Mouse (Mus musculus) cerebellum, postnatal 36 days (tissue): ENCODE results near the gene Sox2.
A peak's percentile ranks its signal among the peaks of the same experiment; 100 is the strongest.

Experiments
- DNase-seq, 2 experiments: peaks; one replicate each; pipeline ENCODE4 v3.0.0; 2021 to 2022; ENCODE audit warnings: mixed read lengths in 2 of 2

Gene Sox2

DNA sequence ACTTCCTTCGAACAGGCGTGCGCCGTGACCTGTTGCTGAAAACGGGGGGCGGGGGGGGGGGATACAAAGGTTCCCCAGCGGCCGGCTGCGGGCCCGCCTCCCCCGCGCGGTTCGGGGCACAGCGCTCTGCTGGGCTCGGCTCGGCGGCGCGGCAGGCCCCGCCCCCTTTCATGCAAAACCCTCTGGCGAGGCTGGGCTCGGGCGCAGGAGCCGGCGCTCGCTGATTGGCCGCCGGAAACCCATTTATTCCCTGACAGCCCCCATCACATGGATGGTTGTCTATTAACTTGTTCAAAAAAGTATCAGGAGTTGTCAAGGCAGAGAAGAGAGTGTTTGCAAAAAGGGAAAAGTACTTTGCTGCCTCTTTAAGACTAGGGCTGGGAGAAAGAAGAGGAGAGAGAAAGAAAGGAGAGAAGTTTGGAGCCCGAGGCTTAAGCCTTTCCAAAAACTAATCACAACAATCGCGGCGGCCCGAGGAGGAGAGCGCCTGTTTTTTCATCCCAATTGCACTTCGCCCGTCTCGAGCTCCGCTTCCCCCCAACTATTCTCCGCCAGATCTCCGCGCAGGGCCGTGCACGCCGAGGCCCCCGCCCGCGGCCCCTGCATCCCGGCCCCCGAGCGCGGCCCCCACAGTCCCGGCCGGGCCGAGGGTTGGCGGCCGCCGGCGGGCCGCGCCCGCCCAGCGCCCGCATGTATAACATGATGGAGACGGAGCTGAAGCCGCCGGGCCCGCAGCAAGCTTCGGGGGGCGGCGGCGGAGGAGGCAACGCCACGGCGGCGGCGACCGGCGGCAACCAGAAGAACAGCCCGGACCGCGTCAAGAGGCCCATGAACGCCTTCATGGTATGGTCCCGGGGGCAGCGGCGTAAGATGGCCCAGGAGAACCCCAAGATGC, at the start of gene Sox2:
Gene Sox2 (plus strand): TSS at position 680 of the 895 bp plus-strand sequence.
- DNase-seq, result peak in 1 of 2 experiments; percentile 38

DNA sequence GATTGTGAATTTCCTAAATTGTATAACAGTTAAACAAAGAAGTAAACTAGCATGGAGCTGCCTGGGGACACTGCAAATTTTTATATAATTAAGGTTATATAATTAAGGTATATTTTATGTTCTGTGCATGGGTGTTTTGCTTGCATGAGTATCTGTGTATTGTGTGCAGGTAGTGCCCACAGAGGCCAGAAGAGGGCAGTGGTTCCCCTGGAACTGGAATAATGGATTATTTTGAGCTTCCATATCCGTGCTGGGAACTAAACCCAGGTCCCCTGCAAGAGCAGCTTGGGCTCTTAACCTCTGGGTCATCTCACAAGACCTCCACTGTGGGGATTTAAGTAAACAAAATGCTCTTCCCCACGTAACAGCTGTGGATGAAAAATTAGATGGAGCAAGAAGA, 49.1 kb upstream of the Sox2 start:
- no peak for DNase-seq

DNA sequence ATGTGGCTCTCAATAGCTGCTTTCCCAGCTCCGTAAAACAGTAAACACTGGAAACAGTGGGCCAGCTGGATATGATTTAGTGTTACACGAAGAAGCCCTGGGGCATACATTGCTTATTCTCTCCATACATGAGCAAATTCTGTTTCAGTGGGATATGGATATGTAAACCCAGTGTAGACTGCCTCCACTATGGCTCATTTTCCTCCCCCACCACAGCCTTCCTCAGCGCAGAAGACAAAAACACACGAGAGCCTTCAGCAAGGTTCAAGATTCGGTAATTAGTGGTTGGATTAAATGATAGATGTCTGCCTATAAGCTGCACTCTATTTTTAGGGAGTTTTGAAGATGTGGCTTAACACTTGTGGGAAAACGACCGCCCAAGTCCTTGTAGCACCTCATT, 36.1 kb upstream of the Sox2 start:
- DNase-seq, result no peak

DNA sequence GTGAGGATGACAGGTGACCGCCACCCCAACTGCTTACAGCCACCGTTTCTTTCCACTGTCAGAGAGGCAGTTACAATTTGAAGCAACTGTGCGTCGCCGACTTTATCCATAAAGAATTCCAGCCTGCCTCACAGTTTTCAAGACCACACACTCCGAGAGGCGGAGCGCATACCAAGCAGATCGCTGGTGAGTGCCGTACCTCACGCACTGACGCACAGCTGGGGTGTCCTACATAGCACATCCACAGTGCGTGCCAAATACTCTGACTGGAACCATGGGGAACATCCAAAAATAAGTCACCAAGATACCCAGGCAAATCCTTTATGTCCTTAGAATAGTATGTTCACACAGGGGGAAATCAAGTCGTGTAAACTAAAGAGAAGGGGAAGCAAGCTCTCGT, 34.7 kb upstream of the Sox2 start:
- DNase-seq, result no peak

DNA sequence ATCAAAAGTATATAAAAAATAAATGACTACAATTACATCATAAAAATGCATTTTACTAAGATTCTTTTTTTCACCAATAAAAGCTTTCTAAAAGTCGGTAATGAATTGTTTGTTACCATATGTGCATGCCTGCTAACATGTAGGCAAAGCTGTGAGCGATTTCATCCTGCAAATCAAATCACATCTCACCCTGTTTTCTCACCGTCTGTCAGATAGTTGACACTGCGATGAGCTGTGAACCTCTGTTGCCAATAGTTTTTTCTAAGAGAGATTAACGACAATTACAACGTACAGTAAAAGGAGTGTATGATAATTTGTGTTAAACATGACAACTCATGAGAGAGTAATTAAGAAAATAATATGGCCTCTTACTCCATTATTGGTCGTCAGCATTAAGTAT, 31.3 kb upstream of the Sox2 start:
- DNase-seq, result no peak

DNA sequence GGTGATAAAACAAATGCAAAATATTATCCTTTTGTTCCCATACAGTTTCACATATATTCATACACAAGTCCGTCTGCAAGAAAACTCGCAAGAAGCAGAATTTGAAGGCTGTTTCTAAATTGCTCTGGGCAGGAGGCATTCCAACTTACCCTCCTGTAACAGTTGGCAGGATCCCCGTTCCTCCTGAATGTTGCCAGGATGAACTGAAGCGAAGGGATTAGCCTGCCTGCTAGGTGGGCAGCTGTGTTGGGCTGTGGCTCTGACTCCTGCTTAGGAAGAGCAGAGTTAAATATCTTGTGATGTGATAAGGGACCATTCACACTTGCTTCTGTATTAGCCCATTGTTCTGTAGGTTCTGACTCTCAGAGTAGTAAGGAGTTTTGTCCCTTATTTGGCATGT, 30.1 kb upstream of the Sox2 start:
- DNase-seq, result no peak

DNA sequence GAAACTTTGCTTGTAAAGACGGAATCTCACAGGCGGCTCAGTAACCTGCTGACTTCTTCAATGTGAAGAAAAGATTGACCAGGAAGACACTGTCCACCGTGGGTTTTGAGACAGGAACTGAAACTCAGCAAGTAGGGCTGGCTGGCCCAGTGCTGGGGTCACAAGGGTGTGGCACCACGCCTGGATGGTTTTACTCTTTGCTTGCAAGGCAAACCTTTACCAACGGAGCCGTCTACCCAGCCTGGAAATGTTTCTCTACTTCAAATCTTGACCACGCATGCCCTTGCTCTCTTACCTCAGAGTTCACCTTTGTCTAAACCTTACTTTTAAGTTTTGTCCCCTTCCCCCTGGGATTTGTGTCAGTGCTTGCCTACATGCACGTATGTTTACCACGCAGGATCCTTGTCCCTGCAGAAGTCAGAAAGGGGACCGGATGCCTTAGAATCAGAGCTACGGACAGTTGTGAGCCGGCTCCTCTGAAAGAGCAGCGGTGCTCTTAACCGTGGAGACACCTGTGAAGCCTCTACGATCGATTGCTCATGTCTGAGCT, 25.4 kb upstream of the Sox2 start:
- no peak for DNase-seq

DNA sequence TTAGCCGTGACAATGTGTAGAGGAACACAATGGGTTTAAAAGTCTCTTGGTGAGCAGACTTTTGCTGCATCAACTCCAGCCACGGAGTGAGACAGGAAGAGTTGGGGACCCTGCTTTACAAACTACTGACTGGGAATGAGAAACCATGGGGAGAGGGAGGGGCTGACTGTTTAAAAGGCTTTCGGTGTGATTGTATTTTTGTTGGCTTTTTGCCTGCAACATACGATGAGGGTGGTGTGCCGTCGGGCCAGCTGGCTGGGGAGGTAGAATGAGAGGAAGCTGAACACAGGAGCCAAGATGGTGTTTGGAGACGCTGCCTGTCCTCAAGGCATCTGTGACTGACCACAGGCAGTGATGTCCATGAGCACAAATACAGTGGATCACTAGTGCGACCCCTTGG, 23.7 kb upstream of the Sox2 start:
- DNase-seq, result no peak

DNA sequence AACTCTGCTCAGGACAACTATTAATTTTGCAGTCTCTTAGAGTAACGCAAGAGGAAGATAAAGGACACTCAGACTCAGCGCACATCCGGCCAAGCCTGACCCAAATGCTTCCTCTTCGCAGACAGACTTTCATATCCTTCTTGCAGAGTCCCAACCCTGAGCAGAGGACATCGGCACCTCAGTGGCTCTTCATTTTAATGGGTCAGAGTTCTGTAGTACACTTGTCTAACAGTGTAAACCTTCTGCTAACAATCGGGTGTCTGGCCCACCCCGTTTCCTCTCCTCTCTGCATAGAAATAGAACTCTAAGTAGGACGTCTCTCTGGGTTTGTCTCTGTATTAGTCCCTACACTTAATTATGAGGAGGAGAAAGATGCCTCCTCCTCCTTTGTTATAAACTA, 20.2 kb upstream of the Sox2 start:
- no peak for DNase-seq

DNA sequence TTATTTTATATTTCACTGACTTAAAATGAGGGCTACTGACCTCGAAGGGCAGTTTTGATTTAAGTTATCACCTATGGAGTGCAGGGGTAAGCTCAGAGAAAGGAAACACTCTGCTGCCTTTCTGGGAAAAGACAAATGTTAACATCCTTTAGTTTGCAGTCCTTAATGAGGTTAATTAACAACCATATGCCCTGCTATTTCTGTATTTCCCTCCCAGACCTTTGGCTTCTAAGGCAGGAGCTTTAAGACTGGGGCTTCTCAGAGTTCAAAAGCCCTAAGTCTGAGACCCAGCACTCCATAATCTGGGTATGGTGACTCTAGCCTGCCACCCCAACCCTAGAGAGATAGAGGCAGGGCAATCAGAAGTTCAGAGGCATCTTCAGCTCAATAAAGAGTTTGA, 19.5 kb upstream of the Sox2 start:
- DNase-seq, result no peak

DNA sequence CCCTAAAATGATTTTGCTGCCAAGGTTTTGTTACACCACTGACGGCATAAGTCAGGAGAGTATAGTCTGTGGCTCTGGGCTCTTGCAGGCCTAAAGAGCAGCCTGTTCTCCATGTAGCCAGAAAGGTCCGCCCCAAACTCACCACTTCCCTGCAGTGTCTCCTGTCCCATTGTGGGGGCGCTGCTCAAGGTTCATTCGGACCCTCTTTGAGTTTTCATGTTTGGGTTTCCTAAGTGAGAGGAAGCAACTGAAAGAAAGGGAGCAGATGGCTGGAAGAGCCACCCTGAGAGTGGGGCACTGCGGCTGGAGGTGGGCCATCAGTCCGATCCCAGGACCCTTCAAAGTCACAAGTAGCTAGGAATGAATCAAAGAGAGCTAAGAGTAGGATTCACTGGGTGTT, 13.2 kb upstream of the Sox2 start:
- no peak for DNase-seq

DNA sequence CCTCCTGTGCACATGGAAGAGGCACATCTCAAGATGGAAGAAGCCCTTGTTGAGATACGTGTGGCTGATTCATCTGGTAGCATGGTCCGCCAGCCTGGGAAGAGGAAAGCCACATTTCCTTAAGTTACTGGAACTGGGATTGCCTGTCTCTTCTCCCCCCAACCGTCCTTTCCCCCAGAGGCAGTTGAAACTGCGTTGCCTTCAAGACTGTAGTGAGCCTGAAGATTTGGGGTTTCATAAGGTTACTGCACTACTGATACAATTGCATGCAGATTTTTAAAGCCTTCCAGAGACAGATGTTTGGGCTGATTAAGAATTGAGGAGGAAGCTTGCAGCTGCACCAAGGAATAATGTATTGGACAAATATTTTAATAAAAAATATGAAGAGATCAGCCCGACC, 12.7 kb upstream of the Sox2 start:
- DNase-seq, result no peak

DNA sequence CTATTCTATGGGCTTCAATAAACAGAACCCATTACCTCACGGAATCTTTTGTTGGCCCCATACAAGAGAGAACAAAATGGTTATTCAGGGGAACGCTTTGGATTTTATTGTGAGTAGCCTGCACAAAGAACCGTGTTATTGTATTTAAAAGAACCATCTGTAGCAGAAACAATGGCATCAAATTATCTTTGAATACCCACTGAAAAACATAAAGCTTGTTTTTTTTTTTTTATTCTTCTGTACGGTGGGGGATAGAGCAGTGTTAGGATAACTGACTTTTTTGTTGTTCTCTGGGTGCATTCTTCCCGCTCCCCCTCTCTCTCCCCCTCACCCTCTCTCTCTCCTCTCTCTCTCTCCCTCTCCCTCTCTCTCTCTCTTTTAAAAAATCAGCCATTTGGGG, 12.3 kb upstream of the Sox2 start:
- no peak for DNase-seq

DNA sequence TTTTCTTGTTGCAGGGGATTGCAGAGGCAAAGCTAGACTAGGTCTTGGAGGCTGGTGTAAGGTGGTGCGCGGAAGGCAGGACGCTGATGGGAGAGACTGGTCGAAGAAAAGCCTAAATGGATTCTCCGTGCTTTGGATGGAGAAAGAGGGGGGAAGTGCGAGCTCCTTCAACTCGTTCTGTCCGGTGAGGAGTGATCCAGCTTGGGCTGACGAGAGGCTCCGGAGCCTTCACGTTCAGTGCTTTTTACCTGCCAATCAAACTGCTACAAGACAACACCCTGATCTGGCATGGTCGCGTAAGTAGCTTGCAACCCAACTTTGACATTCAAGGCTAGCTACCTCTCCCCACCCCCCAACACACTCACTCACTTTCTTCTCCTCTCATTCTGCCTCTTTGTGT, 11.9 kb upstream of the Sox2 start:
- no peak for DNase-seq

DNA sequence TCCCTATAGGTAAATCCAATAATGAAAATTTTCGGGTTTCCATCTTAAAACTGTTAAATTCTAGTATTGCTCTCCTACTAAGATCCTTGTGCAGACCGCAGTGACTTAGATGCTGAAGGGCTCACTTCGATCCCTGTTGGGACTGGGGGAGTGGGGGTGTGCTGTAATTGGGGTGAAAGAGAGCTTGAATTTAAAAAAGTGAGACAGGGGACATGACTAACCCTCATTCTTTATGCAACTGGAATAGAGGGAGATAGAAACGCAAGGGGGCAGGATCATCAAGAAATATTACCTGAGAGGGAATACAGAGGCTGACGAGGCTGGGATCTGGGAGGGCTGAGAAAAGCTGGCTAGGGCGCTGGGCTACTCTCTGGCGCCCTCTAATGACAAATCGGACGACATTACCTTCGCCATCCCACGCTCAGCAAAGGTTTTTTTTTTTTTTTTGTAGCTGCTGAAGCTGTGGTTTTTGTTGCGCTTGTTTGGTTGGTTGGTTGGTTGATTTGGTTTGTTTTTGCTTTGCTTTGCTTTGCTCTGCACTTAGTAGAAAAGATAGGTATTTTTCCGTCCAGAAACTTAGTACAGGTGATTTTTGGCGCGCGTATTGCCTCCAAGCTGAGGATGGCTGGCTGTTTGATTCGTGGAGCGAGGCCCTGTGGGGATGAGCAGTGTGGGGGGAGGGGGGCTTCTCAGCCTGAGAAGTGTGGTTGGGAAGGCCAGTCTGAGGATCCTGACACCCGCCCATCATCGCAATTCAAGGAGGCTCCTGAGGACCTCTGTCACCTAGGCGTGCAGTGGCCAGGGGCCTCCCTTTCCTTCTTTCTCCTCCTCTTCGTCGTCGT, 11.0 kb upstream of the Sox2 start:
- peak; percentile 29 to 33 for DNase-seq

DNA sequence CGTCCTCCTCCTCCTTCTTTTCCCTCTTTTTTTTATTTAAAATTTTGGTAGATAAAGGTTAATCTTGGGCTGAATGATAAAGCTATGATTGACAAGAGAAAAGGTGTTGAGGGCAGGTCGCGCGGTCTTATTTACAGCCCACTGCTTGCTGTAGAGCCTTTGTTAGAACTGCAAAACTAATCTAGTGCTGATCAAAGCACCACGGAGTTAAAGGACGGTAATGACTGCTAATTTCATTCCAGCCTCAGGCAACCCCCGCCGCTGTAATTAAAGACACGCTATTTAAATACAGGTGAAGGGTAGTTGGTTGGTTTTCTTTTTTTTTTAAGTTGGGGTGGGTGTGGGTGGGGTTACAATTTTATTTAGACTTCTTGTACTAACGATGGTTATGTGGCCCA, 10.3 kb upstream of the Sox2 start:
- DNase-seq, result no peak

DNA sequence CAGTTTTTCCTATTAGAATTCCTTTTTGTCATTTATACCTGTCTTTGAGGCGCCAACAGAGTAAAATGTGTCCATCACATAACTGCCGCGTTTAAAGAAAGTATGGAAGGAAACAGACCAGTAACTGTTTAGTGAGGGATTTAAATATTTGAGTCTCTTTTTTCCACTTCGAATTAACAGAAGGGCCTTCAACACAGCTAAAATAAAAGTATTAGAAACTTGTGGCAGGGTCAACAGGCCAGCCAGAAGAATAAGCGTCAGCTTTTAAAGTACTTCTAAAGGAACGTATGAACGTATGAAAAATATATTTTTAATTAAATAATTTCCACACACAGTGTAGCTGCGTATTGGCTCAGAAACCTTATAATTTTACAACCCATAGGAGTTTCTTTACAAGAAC, 9.9 kb upstream of the Sox2 start:
- DNase-seq, result no peak

DNA sequence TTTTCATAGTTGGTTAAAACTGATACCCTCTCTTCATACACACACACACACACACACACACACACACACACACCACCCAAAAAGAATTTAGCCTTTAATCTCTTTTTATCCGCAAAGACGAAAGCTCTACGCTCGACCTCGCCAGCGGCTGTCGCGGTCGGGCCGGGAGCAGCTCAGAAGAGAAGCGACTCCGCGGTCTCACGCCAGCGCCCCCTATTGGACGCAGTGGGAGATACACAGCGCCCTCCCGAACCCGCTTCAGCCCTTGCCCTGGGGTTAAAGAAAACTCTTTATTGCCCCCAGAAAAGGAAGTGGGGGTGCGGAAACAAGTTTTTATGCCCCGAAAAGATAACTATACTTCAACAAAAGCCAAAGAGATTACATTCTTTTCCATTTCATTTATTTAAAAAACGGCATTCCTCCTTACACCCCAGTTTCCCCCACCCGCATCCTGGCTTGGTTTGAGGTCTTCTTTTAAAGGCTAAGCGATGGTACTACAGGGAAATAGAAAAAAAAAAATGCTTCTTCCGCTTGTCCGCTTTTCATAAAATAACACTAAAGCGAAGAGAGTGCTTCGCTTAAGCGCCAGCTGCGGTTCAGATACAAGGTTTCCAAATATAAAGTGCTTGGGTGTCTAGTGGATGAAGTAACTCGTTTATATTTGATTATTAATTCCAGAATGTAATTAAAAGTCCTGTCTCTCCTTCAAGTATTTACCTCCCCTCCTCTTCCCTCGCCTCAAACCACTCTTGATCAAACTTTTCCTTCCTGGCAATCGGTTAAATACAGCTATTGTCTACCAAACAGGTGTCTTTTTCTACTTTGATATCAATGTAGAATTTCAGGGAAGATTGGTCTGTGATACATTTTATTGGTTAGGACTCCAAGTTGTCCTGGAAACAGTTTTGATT, 9.3 kb upstream of the Sox2 start:
- DNase-seq, result peak in 1 of 2 experiments; percentile 46

DNA sequence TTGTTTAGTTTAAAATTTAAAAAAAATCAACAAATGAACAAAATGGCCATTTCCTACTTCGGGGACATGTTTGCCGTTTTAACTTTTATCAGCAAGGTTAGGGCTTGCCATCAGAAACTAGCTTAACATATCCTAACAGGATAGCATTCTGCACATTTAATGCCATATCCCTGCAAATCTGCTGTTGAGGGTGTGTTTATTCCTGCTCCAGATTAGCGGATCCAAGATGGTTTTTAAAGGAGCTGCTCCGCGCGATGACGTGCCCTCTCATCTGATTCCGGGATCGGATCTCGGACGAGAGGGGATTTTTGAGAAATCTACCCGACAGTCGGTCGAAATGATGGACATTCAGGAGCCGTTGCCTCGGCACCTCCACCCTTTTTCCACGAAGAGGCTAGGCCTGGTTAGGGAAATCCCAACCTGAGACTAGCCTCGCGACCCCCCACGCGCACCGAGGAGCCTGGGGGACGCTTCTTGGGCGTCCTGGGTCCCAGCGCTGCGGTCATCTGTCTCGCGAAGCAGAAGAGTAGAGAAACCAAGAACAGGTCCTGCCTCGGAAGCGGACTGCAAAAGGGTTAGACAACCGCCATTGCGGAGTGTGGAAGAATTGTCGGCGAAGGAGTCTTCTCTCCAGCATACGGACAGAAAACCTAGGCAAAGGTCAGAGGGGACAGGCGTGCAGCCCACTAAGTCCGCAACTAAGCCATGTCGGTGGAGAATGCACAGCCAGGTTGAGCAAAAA, 8.3 kb upstream of the Sox2 start:
- DNase-seq, result no peak

DNA sequence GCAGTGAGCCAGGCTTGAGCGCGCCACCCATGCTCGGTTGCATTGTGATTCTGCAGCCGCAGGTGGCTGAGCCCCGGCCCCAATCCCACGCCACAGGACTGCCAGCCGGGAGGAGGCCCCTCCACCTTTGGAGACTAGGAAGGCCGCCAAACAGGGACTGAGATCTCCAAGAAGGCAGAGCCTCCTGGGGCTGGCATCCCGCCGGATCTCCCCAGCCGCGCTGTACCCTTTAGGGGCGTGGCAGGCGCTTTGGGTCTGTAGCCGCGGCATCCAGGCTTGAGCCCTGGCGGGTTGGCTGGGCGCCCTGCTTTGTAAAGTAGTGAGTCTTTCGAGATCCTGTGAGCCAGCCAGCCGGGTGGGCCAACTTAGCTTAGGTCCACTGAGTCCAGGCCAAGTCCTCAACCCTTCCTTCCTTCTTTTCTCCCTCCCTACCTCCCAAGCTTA, 7.7 kb upstream of the Sox2 start:
- DNase-seq, result peak in 1 of 2 experiments; percentile 52

DNA sequence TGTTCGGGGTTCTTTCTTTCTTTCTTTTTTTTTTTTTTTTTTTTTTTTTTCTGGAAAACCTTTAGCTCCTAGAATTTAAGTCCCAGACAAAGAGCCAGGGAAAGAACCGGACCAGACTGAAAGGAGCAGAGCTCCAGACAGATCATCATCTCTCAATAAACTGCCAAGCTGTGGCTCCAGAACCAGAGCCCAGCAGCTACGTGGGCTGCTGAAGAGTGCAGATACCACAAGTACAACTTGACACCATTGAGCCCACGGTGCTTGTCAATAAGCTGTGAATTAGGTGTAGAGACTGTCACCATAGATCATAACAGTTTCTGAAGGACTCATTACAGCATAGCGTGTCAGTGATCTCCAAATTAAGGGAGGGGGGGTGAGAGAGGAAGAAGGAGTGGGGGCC, 7.1 kb upstream of the Sox2 start:
- DNase-seq, result no peak
